Mouse (Mus musculus): ENCODE data around the gene Arl4d. TPM values are rescaled to one million over a fixed set of nuclear protein-coding genes. Genes with fewer than 3 reads are reported as not detected.
A peak's percentile ranks its signal among the peaks of the same experiment; 100 is the strongest.
"Not testable (repeated sequence)": the region's sequence is repeated elsewhere in the genome, so short reads cannot be mapped to it uniquely, and the experiment has no call there.

Arl4d gene
- total RNA-seq, 2 experiments from 2014 or later, result 10.6 to 16.0 TPM

- Histone ChIP-seq H3K27ac (no peak overlapping the region), H3K4me3 (no peak overlapping the region)
- no peak for TF ChIP-seq CTCF (conservative IDR thresholded peaks at IDR 0.05)
- no peak for DNase-seq (ENCODE audit: low spot score in 2 of 2)
These were observed 25.6 kb upstream of the Arl4d start for GRCm38 (mm10) chr11:101639761-101640160.

- H3K27ac ChIP-seq, result peak overlapping the region; percentile 97
- DNase-seq (ENCODE audit: low spot score in 2 of 2), result peak; percentile 73 to 82
- H3K4me3 ChIP-seq, result peak overlapping the region; percentile 43
These were observed 24.3 kb upstream of the Arl4d start for GRCm38 (mm10) chr11:101640857-101641709.

- peak in 1 of 2 experiments; percentile 13 for DNase-seq (ENCODE audit: low spot score in 2 of 2)
- H3K4me3 ChIP-seq, result not testable (repeated sequence)
- peak overlapping the region; percentile 97 for H3K27ac ChIP-seq
These were observed 23.4 kb upstream of the Arl4d start for GRCm38 (mm10) chr11:101641710-101642642.

- Histone ChIP-seq H3K27ac (no peak overlapping the region), H3K4me3 (no peak overlapping the region)
- TF ChIP-seq CTCF (conservative IDR thresholded peaks at IDR 0.05), result no peak
- DNase-seq (ENCODE audit: low spot score in 2 of 2), result no peak
These were observed 22.4 kb upstream of the Arl4d start for GRCm38 (mm10) chr11:101642931-101643330.

- TF ChIP-seq CTCF (conservative IDR thresholded peaks at IDR 0.05), result no peak
- H3K4me3 ChIP-seq, result no peak overlapping the region
- no peak for DNase-seq (ENCODE audit: low spot score in 2 of 2)
- no peak overlapping the region for H3K27ac ChIP-seq
These were observed 20.8 kb upstream of the Arl4d start for GRCm38 (mm10) chr11:101644591-101644990.

GRCm38 (mm10) chr11:101645043-101645410, 20.3 kb upstream of the Arl4d start:
- not testable (repeated sequence) for H3K4me3 ChIP-seq; H3K27ac ChIP-seq; DNase-seq (ENCODE audit: low spot score in 2 of 2)

- H3K27ac ChIP-seq, result peak overlapping the region; percentile 99
- DNase-seq (ENCODE audit: low spot score in 2 of 2), result peak in 1 of 2 experiments; percentile 52
- peak overlapping the region; percentile 50 for H3K4me3 ChIP-seq
These were observed 19.7 kb upstream of the Arl4d start for GRCm38 (mm10) chr11:101645411-101646282.

GRCm38 (mm10) chr11:101646283-101646794, 19.0 kb upstream of the Arl4d start:
- Histone ChIP-seq H3K27ac (peak overlapping the region; percentile 99), H3K4me3 (peak overlapping the region; percentile 50)
- DNase-seq (ENCODE audit: low spot score in 2 of 2), result not testable (repeated sequence)

GRCm38 (mm10) chr11:101647093-101647492, 18.2 kb upstream of the Arl4d start:
- H3K4me3 ChIP-seq; DNase-seq (ENCODE audit: low spot score in 2 of 2); H3K27ac ChIP-seq: not testable (repeated sequence)

GRCm38 (mm10) chr11:101656356-101656755, 9.0 kb upstream of the Arl4d start:
- DNase-seq (ENCODE audit: low spot score in 2 of 2), result no peak
- no peak for TF ChIP-seq CTCF (conservative IDR thresholded peaks at IDR 0.05)
- no peak overlapping the region for H3K27ac ChIP-seq
- H3K4me3 ChIP-seq, result no peak overlapping the region

GRCm38 (mm10) chr11:101657528-101657885, 7.8 kb upstream of the Arl4d start:
- DNase-seq (ENCODE audit: low spot score in 2 of 2), result no peak
- TF ChIP-seq CTCF (conservative IDR thresholded peaks at IDR 0.05), result no peak
- Histone ChIP-seq H3K4me3 (peak overlapping the region; percentile 46), H3K27ac (peak overlapping the region; percentile 99)

GRCm38 (mm10) chr11:101657886-101658750, 7.2 kb upstream of the Arl4d start:
- peak overlapping the region; percentile 46 for H3K4me3 ChIP-seq
- DNase-seq (ENCODE audit: low spot score in 2 of 2), result peak; percentile 76 to 79
- H3K27ac ChIP-seq, result peak overlapping the region; percentile 99

Measured in layer of hippocampus, adult 2 months (tissue).